Mouse (Mus musculus): ENCODE data around the gene Tbx15. TPM values are rescaled to one million over a fixed set of nuclear protein-coding genes. Genes with fewer than 3 reads are reported as not detected.
"Not testable (repeated sequence)": the region's sequence is repeated elsewhere in the genome, so short reads cannot be mapped to it uniquely, and the experiment has no call there.

The Tbx15 gene
- polyA plus RNA-seq, 1 experiment from 2014 or later, result 7.1 TPM

DNA sequence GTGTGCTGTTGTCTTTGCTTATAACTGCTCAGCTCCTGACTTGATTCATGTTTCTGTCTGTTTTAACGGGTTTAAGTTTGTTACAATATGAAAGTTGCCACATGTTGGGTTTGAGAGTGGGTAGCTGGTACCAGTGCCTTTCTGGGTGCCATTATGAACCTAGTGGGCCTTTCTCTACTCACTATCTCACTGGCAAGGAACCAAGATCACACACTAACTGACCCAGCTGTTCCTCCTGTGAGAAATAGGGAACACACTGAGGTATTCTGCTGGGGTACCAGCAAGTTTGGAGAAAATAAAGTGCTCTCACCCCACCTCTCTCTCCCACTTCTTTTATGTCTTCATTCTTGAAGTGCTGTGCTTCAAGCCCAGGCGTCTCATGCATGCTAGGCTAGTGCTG, 50.7 kb downstream of the Tbx15 start:
- no peak overlapping the region for H3K4me2 ChIP-seq (ENCODE audit: low read depth, low read length)
- no peak overlapping the region for H3K4me3 ChIP-seq (ENCODE audit: low read depth, low read length)
- no peaks in the 10 kb centered on the region for H3K9me3 ChIP-seq (replicated peaks; ENCODE audit: control insufficient read depth, low read length)
- no peak for DNase-seq (ENCODE audit: low spot score)
- no peak overlapping the region for H3K27ac ChIP-seq (replicated peaks; ENCODE audit: low read depth, low read length)
- no peak overlapping the region for H3K9ac ChIP-seq (replicated peaks; ENCODE audit: low read length)
- 86% methylated on average over 2 of the region's 2 CpGs for WGBS
- ATAC-seq (replicated peaks; ENCODE audit: insufficient number of reproducible peaks, low FRiP score, low TSS enrichment, low read depth), result no peak
- H3K27me3 ChIP-seq (ENCODE audit: control insufficient read depth, insufficient read depth, low read length), result no peaks in the 10 kb centered on the region
- H3K36me3 ChIP-seq (replicated peaks; ENCODE audit: control insufficient read depth, insufficient read depth, low read depth, low read length), result no peaks in the 10 kb centered on the region
- 0 out of 2 replicates have a peak, but pooled peaks cover 2% of the 10 kb centered on the region for H3K4me1 ChIP-seq (ENCODE audit: control insufficient read depth, insufficient read depth, low read length)

DNA sequence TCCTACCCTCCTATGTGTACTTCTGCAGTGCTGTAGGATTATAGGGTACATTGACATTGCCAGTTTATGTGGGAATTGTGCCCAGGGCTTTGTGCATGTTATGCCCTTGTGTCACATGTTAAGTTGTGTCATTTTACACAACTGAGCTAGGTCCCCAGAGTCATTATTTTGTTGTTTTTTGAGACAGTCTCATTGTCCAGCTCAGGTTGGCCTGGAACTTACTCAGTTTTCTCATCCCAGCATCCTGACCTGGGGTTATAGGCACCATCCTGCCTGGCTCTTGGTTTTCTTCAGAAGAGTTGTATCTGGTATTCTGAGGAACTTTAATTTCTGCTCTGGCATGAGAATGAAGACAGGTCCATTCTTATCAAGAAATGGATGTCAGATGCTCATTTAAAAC, 51.2 kb downstream of the Tbx15 start:
- no peak for DNase-seq (ENCODE audit: low spot score)
- no peaks in the 10 kb centered on the region for H3K27me3 ChIP-seq (ENCODE audit: control insufficient read depth, insufficient read depth, low read length)
- no peak overlapping the region for H3K4me3 ChIP-seq (ENCODE audit: low read depth, low read length)
- H3K4me1 ChIP-seq (ENCODE audit: control insufficient read depth, insufficient read depth, low read length), result 0 out of 2 replicates have a peak, but pooled peaks cover 2% of the 10 kb centered on the region
- H3K9me3 ChIP-seq (replicated peaks; ENCODE audit: control insufficient read depth, low read length), result no peaks in the 10 kb centered on the region
- ATAC-seq (replicated peaks; ENCODE audit: insufficient number of reproducible peaks, low FRiP score, low TSS enrichment, low read depth), result no peak
- no peak overlapping the region for H3K27ac ChIP-seq (replicated peaks; ENCODE audit: low read depth, low read length)
- no peaks in the 10 kb centered on the region for H3K36me3 ChIP-seq (replicated peaks; ENCODE audit: control insufficient read depth, insufficient read depth, low read depth, low read length)
- no peak overlapping the region for H3K4me2 ChIP-seq (ENCODE audit: low read depth, low read length)
- no peak overlapping the region for H3K9ac ChIP-seq (replicated peaks; ENCODE audit: low read length)

DNA sequence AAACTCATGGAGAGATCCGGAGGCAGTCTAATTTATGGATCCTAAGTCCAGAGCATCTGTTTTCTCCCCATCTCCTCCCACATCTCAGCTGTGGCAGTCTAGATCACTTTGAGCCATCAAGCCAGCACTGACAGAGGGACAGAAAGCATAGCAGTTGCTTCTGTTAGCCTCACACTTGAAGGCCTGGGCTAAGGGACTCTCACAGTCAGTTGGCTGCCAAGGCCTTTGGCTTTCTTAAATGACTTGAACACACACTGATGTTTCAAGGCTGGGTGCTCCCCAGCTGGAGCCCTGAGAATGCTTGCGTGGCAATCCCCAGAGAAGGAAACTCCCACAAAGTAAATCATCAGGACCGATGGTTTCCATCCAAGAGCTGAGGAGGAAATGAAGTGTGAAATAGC, 52.4 kb downstream of the Tbx15 start:
- H3K4me2 ChIP-seq (ENCODE audit: low read depth, low read length), result no peak overlapping the region
- no peak overlapping the region for H3K27ac ChIP-seq (replicated peaks; ENCODE audit: low read depth, low read length)
- ATAC-seq (replicated peaks; ENCODE audit: insufficient number of reproducible peaks, low FRiP score, low TSS enrichment, low read depth) (no peak), DNase-seq (ENCODE audit: low spot score) (no peak)
- H3K36me3 ChIP-seq (replicated peaks; ENCODE audit: control insufficient read depth, insufficient read depth, low read depth, low read length), result no peaks in the 10 kb centered on the region
- no peaks in the 10 kb centered on the region for H3K27me3 ChIP-seq (ENCODE audit: control insufficient read depth, insufficient read depth, low read length)
- WGBS, result 85% methylated on average over 3 of the region's 3 CpGs
- H3K9ac ChIP-seq (replicated peaks; ENCODE audit: low read length), result no peak overlapping the region
- no peak overlapping the region for H3K4me3 ChIP-seq (ENCODE audit: low read depth, low read length)
- 0 out of 2 replicates have a peak, but pooled peaks cover 2% of the 10 kb centered on the region for H3K4me1 ChIP-seq (ENCODE audit: control insufficient read depth, insufficient read depth, low read length)
- no peaks in the 10 kb centered on the region for H3K9me3 ChIP-seq (replicated peaks; ENCODE audit: control insufficient read depth, low read length)

DNA sequence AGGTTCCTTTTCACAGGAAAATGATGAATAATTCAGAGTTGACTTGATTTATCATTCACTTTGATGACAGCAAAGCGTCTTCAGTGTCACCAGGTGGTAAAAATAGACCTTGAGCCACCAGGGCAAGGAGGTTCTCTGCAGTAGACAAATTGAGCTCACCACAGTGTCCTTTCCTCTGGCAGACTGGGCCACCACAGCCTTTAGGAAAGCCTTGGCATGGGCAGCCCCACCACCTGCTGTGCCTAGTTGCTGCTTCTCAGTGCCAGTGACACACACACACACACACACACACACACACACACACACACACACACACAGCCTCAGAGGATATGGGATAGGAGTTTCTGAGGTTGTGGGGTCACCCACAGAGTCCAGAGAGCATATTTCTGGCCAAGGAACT, 54.0 kb downstream of the Tbx15 start:
- not testable (repeated sequence) for H3K27ac ChIP-seq (replicated peaks; ENCODE audit: low read depth, low read length); H3K27me3 ChIP-seq (ENCODE audit: control insufficient read depth, insufficient read depth, low read length); DNase-seq (ENCODE audit: low spot score); H3K4me1 ChIP-seq (ENCODE audit: control insufficient read depth, insufficient read depth, low read length); H3K9me3 ChIP-seq (replicated peaks; ENCODE audit: control insufficient read depth, low read length); H3K9ac ChIP-seq (replicated peaks; ENCODE audit: low read length); H3K4me3 ChIP-seq (ENCODE audit: low read depth, low read length); H3K4me2 ChIP-seq (ENCODE audit: low read depth, low read length); ATAC-seq (replicated peaks; ENCODE audit: insufficient number of reproducible peaks, low FRiP score, low TSS enrichment, low read depth); H3K36me3 ChIP-seq (replicated peaks; ENCODE audit: control insufficient read depth, insufficient read depth, low read depth, low read length)
- WGBS, result 72% methylated on average over 1 of the region's 1 CpGs

DNA sequence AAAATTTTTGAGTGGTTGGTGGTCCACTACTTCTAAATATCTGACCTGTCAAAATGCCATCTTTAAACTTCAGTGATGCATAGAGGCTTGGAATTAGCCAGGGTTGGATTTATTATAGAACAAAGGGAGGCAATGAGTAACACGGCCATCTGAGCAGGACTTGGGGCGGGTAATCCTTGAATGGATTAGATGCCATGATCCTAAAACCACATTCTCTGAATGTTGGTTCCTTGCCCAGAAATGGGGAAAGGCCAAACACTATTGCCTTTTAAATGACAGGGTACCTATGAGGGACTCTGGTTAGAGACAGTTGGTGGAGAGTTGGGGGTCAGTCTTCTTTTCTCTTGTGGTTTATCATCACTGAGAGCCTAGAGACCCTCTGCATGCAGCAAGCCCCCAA, 55.1 kb downstream of the Tbx15 start:
- Histone ChIP-seq H3K27ac (replicated peaks; ENCODE audit: low read depth, low read length) (no peak overlapping the region), H3K4me2 (ENCODE audit: low read depth, low read length) (no peak overlapping the region), H3K4me1 (ENCODE audit: control insufficient read depth, insufficient read depth, low read length) (no peaks in the 10 kb centered on the region), H3K9ac (replicated peaks; ENCODE audit: low read length) (no peak overlapping the region), H3K9me3 (replicated peaks; ENCODE audit: control insufficient read depth, low read length) (no peaks in the 10 kb centered on the region), H3K4me3 (ENCODE audit: low read depth, low read length) (no peak overlapping the region), H3K27me3 (ENCODE audit: control insufficient read depth, insufficient read depth, low read length) (no peaks in the 10 kb centered on the region), H3K36me3 (replicated peaks; ENCODE audit: control insufficient read depth, insufficient read depth, low read depth, low read length) (no peaks in the 10 kb centered on the region)
- ATAC-seq (replicated peaks; ENCODE audit: insufficient number of reproducible peaks, low FRiP score, low TSS enrichment, low read depth) (no peak), DNase-seq (ENCODE audit: low spot score) (no peak)
- 56% methylated on average over 2 of the region's 2 CpGs for WGBS

DNA sequence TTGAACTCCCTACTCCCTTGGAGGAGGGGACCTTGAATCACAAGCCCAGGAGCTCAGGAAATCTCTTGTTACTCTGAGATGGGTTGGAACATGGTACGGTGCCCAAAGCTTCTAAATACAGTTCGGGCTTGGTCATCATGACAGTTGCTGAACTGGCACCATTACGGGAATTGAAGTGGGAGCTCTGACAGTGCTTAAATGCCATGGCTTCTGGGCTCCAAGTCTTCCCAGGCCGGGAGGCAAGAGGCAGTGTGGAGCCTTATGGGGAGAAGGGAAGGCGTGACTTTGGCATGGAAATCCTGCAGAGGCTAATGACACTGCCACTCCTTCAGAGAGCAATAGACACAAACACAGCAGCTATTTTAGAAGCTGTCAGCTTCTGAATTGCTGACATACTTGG, 56.0 kb downstream of the Tbx15 start:
- Histone ChIP-seq H3K36me3 (replicated peaks; ENCODE audit: control insufficient read depth, insufficient read depth, low read depth, low read length) (no peaks in the 10 kb centered on the region), H3K9ac (replicated peaks; ENCODE audit: low read length) (no peak overlapping the region), H3K9me3 (replicated peaks; ENCODE audit: control insufficient read depth, low read length) (no peaks in the 10 kb centered on the region), H3K27ac (replicated peaks; ENCODE audit: low read depth, low read length) (no peak overlapping the region), H3K27me3 (ENCODE audit: control insufficient read depth, insufficient read depth, low read length) (no peaks in the 10 kb centered on the region), H3K4me1 (ENCODE audit: control insufficient read depth, insufficient read depth, low read length) (no peaks in the 10 kb centered on the region), H3K4me3 (ENCODE audit: low read depth, low read length) (no peak overlapping the region), H3K4me2 (ENCODE audit: low read depth, low read length) (no peak overlapping the region)
- ATAC-seq (replicated peaks; ENCODE audit: insufficient number of reproducible peaks, low FRiP score, low TSS enrichment, low read depth) (no peak), DNase-seq (ENCODE audit: low spot score) (no peak)
- 79% methylated on average over 5 of the region's 5 CpGs for WGBS

DNA sequence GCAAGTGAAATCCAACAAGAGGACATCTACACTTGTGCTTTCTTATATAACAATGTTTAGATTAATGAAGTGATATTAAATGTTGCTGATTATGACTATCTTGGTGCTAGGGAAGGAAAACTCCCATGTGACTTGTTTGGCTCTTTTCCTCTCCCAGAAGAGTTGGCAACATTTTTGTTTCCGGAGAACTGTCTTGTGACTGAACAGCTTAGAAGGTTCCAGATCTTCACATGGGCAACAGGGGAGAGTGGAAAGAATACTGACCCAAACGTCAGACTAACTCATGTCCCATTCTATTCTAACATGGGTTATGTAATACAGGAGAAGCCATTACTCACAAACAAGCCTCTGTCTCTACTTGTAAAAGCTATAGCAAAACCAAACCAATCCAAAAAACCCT, 60.7 kb downstream of the Tbx15 start:
- no peaks in the 10 kb centered on the region for H3K4me1 ChIP-seq (ENCODE audit: control insufficient read depth, insufficient read depth, low read length)
- no peaks in the 10 kb centered on the region for H3K36me3 ChIP-seq (replicated peaks; ENCODE audit: control insufficient read depth, insufficient read depth, low read depth, low read length)
- no peak overlapping the region for H3K4me2 ChIP-seq (ENCODE audit: low read depth, low read length)
- no peak overlapping the region for H3K9ac ChIP-seq (replicated peaks; ENCODE audit: low read length)
- H3K9me3 ChIP-seq (replicated peaks; ENCODE audit: control insufficient read depth, low read length), result no peaks in the 10 kb centered on the region
- ATAC-seq (replicated peaks; ENCODE audit: insufficient number of reproducible peaks, low FRiP score, low TSS enrichment, low read depth), result no peak
- 78% methylated on average over 2 of the region's 2 CpGs for WGBS
- no peak overlapping the region for H3K4me3 ChIP-seq (ENCODE audit: low read depth, low read length)
- DNase-seq (ENCODE audit: low spot score), result no peak
- H3K27ac ChIP-seq (replicated peaks; ENCODE audit: low read depth, low read length), result no peak overlapping the region
- H3K27me3 ChIP-seq (ENCODE audit: control insufficient read depth, insufficient read depth, low read length), result no peaks in the 10 kb centered on the region

DNA sequence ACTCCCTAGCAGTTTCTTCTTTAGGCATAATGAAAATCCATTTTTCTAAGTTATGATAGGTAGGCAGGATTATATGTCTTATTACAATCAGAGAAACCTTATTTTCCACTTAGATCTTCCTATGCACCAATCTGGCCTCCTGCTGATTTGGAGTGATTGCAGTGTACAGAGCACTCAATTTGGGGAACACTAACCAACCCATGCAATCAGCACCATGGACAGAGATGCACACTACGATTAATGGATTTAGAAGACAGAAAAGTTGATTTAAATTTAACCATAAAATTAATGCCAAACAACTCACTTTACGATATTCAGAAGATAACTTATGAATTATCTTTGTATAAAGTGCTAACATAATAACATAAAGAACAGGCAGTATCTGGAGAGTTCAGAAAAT, 70.7 kb downstream of the Tbx15 start:
- DNase-seq (ENCODE audit: low spot score), result peak; percentile 82
- no peak overlapping the region for H3K9ac ChIP-seq (replicated peaks; ENCODE audit: low read length)
- no peaks in the 10 kb centered on the region for H3K27me3 ChIP-seq (ENCODE audit: control insufficient read depth, insufficient read depth, low read length)
- no peak overlapping the region for H3K4me3 ChIP-seq (ENCODE audit: low read depth, low read length)
- no peak overlapping the region for H3K4me2 ChIP-seq (ENCODE audit: low read depth, low read length)
- no peak overlapping the region for H3K27ac ChIP-seq (replicated peaks; ENCODE audit: low read depth, low read length)
- no peaks in the 10 kb centered on the region for H3K36me3 ChIP-seq (replicated peaks; ENCODE audit: control insufficient read depth, insufficient read depth, low read depth, low read length)
- H3K9me3 ChIP-seq (replicated peaks; ENCODE audit: control insufficient read depth, low read length), result no peaks in the 10 kb centered on the region
- no peaks in the 10 kb centered on the region for H3K4me1 ChIP-seq (ENCODE audit: control insufficient read depth, insufficient read depth, low read length)
- 39% methylated on average over 2 of the region's 2 CpGs for whole genome bisulfite sequencing
- no peak for ATAC-seq (replicated peaks; ENCODE audit: insufficient number of reproducible peaks, low FRiP score, low TSS enrichment, low read depth)

Measured in embryonic facial prominence, embryonic 11.5 days (tissue).